Comparison of ENCODE assay signal across 12 mouse cellular contexts in the genomic region with DNA sequence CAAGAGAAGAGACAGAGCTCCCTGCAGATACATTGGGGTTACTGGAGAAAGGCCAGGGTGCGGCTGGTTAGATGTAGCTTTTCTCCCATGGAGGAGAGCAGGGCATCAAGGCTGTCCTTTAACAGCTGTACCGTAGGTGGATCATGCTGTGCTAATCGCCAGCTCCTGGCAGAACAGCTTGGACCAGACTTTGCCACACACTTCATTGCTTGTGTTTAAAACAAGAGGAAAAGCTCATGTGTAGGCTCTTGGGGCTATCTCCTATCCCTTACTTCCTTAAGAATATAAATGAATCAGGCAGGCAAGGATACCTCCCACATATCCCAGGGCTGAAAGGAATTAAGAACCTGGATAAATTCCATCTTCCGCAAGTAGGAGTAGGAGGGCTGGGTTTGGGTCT.
DNase-seq lines count a peak whose midpoint lies in the region.
"Had no signal": no experiment of that assay in that cellular context is flagged by ENCODE, and none has a peak within 500 bp of the region (broad histone marks: within the 10 kb centered on the region; RNA-seq: fewer than 3 reads in every experiment).

No protein-coding gene starts in this region.

- peak; percentile 69 to 81 for DNase-seq in frontal cortex, adult 2 months (ENCODE audit: extremely low spot score in 1 of 2, low spot score in 1 of 2)
- no peak for DNase-seq in frontal cortex, postnatal 14 days (ENCODE audit: low spot score in 2 of 2)
- DNase-seq in gonadal fat pad, adult 2 months (ENCODE audit: low read depth), result peak; percentile 55
- peak; percentile 65 to 80 for DNase-seq in left cerebral cortex, adult 18-20 months (ENCODE audit: low spot score in 2 of 2)
- peak; percentile 64 to 80 for DNase-seq in right cerebral cortex, postnatal 36 days (ENCODE audit: low spot score in 2 of 2)
- DNase-seq in lung, adult 18-20 months, result no peak
- no peak for DNase-seq in adipocyte (ENCODE audit: low spot score)
- DNase-seq: B cell, adult 2 months; cerebellum, adult 11-12 months; forebrain, postnatal 0 days; liver, postnatal 0 days; thymus, postnatal 36 days had no signal

Comparison
In these comparisons a context has a peak if more than half of its experiments do, and no peak if none do; other contexts are left out.
1. DNase-seq: peak in frontal cortex, adult 2 months (2 of 2), gonadal fat pad, adult 2 months (single experiment), left cerebral cortex, adult 18-20 months (2 of 2) and right cerebral cortex, postnatal 36 days (2 of 2); none in frontal cortex, postnatal 14 days (0 of 2), lung, adult 18-20 months (0 of 2) and adipocyte (single experiment).